Mouse (Mus musculus) cortical plate, adult 2 months (tissue): ENCODE data around the gene Lbr. TPM values are rescaled to one million over a fixed set of nuclear protein-coding genes. Genes with fewer than 3 reads are reported as not detected.
"Not testable (repeated sequence)": the region's sequence is repeated elsewhere in the genome, so short reads cannot be mapped to it uniquely, and the experiment has no call there.

Experiments used
- H3K27ac ChIP-seq: fragments of 200-500 bp; 2 replicates; pipeline ENCODE4 v1.5.1; 2012; ENCODE audit warnings: low read length, control low read depth, inconsistent platforms; ENCODE audit not compliant: insufficient read depth
- H3K4me1 ChIP-seq: fragments of 200-500 bp; 2 replicates; pipeline ENCODE4 v1.6.1; 2011; ENCODE audit warnings: low read length; ENCODE audit not compliant: control insufficient read depth, insufficient read depth
- H3K4me3 ChIP-seq: fragments of 200-500 bp; 2 replicates; pipeline ENCODE4 v1.5.1; 2011; ENCODE audit warnings: mild to moderate bottlenecking, low read length, control low read depth; ENCODE audit not compliant: insufficient read depth
- CTCF ChIP-seq: fragments of 200-500 bp; IDR thresholded peaks from 2 replicates; pipeline ENCODE4 v1.5.1; 2011; ENCODE audit warnings: mild to moderate bottlenecking, control low read depth, low read length; ENCODE audit not compliant: insufficient read depth; ENCODE audit errors: extremely low read depth
- POLR2A ChIP-seq: fragments of 200-500 bp; IDR thresholded peaks from 2 replicates; pipeline ENCODE4 v1.6.1; 2011; ENCODE audit warnings: mild to moderate bottlenecking, low read length, control low read depth; ENCODE audit not compliant: insufficient read depth; ENCODE audit errors: extremely low read depth
- polyA plus RNA-seq: library from polyadenylated mRNA; depleted of rRNA; stranded (reverse); fragments of >200 nt; gene quantifications from 2 replicates; pipeline ENCODE4 v1.2.3, GENCODE M21; 2012; rRNA removed

Gene Lbr
- polyA plus RNA-seq, 1 experiment: 12.6 TPM

DNA sequence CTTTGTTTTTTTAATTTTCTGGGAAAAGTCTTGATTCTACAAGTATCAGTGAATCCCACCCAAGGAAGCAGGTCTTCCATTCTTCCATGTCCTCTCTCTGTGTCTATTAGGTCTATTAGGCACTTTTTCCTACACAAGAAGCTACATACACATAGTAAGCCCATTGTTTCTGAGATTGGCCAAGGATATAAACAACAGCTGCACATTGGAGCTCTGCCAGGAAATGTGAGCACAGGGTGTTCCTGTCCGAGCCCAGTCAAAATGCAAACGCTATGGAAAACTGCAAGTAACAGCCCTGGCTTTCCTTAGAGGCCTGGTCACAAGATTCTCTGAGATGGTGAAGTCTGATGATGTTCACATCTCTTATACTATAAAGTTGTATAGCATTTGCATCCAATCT, 49.3 kb downstream of the Lbr start:
- Histone ChIP-seq H3K27ac (0 out of 2 replicates have a peak overlapping the region, but pooled peaks have one; percentile 47), H3K4me1 (no peaks in the 10 kb centered on the region), H3K4me3 (no peak overlapping the region)
- TF ChIP-seq CTCF: no peak
- no peak for TF ChIP-seq POLR2A

- Histone ChIP-seq H3K4me3 (no peak overlapping the region), H3K27ac (no peak overlapping the region), H3K4me1 (no peaks in the 10 kb centered on the region)
- TF ChIP-seq POLR2A: no peak
- TF ChIP-seq CTCF: no peak
Measured at GRCm38 (mm10) chr1:181789952-181790351, 52.9 kb downstream of the Lbr start.

DNA sequence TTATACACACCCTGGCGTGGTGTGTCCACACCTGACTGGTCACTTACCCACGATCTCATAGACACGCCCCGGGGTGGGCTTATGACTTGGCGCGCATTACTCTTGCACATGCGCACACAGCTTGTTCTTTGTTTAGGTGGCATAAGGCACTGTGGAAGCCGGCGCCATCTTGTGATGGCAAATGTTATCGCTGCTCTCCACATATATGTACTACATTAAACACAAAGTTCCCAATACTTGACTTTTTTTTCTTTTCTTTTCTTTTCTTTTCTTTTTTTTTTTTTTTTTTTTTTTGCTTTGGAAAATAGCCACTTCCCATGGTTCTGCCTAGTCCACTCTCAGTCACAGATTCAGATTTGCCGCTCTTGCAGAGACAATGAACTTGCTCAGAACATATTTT, 60.2 kb downstream of the Lbr start:
- H3K27ac ChIP-seq, H3K4me3 ChIP-seq, H3K4me1 ChIP-seq: not testable (repeated sequence)

GRCm38 (mm10) chr1:181776541-181776940, 66.3 kb downstream of the Lbr start:
- Histone ChIP-seq H3K27ac (no peak overlapping the region), H3K4me3 (no peak overlapping the region), H3K4me1 (no peaks in the 10 kb centered on the region)
- TF ChIP-seq POLR2A: no peak
- TF ChIP-seq CTCF: no peak

GRCm38 (mm10) chr1:181771871-181772270, 71.0 kb downstream of the Lbr start:
- no peak for TF ChIP-seq CTCF
- TF ChIP-seq POLR2A: no peak
- no peak overlapping the region for H3K27ac ChIP-seq
- no peak overlapping the region for H3K4me3 ChIP-seq
- H3K4me1 ChIP-seq: no peaks in the 10 kb centered on the region

GRCm38 (mm10) chr1:181769392-181769791, 73.5 kb downstream of the Lbr start:
- TF ChIP-seq POLR2A (no peak), CTCF (peak; percentile 37)
- no peak overlapping the region for H3K27ac ChIP-seq
- no peaks in the 10 kb centered on the region for H3K4me1 ChIP-seq
- no peak overlapping the region for H3K4me3 ChIP-seq

Other genes with a start within 250 kb of the Lbr start
- gene Enah, start 176.9 kb upstream of the Lbr start, polyA plus RNA-seq: 52.6 and 59.6 TPM in 2 replicates